Mouse (Mus musculus): ENCODE measurements at regions not wholly inside any gene's neighbourhood (a gene's known extent, or its start where the extent isn't known, plus 50 kb on each side); places are given as distances from the start of the nearest gene placed in this dataset.
A peak's percentile ranks its signal among the peaks of the same experiment; 100 is the strongest.
"Not testable (repeated sequence)": the region's sequence is repeated elsewhere in the genome, so short reads cannot be mapped to it uniquely, and the experiment has no call there.

- ATAC-seq (ENCODE audit: insufficient number of reproducible peaks, low FRiP score, low TSS enrichment), result not testable (repeated sequence)
Observed at GRCm38 (mm10) chr8:19976461-19976860, 73.3 kb downstream of the Gm31371 start.

GRCm38 (mm10) chr8:19979536-19980345, 76.5 kb downstream of the Gm31371 start:
- peak; percentile 79 for ATAC-seq (ENCODE audit: insufficient number of reproducible peaks, low FRiP score, low TSS enrichment)

- ATAC-seq (ENCODE audit: insufficient number of reproducible peaks, low FRiP score, low TSS enrichment), result not testable (repeated sequence)
Observed at GRCm38 (mm10) chr8:19980346-19980726, 77.1 kb downstream of the Gm31371 start.

GRCm38 (mm10) chr8:20008106-20008505, 104.9 kb downstream of the Gm31371 start:
- not testable (repeated sequence) for ATAC-seq (ENCODE audit: insufficient number of reproducible peaks, low FRiP score, low TSS enrichment)

GRCm38 (mm10) chr8:20010947-20011346, 107.8 kb downstream of the Gm31371 start:
- not testable (repeated sequence) for ATAC-seq (ENCODE audit: insufficient number of reproducible peaks, low FRiP score, low TSS enrichment)

- not testable (repeated sequence) for ATAC-seq (ENCODE audit: insufficient number of reproducible peaks, low FRiP score, low TSS enrichment)
Observed at GRCm38 (mm10) chr8:20013278-20013677, 110.1 kb downstream of the Gm31371 start.

- not testable (repeated sequence) for ATAC-seq (ENCODE audit: insufficient number of reproducible peaks, low FRiP score, low TSS enrichment)
Observed at GRCm38 (mm10) chr8:20014451-20015130, 111.4 kb downstream of the Gm31371 start.

GRCm38 (mm10) chr8:20015411-20016081, 112.4 kb downstream of the Gm31371 start:
- ATAC-seq (ENCODE audit: insufficient number of reproducible peaks, low FRiP score, low TSS enrichment), result not testable (repeated sequence)

GRCm38 (mm10) chr8:20016082-20016840, 113.1 kb downstream of the Gm31371 start:
- not testable (repeated sequence) for ATAC-seq (ENCODE audit: insufficient number of reproducible peaks, low FRiP score, low TSS enrichment)

GRCm38 (mm10) chr8:20025521-20025920, 122.3 kb downstream of the Gm31371 start:
- ATAC-seq (ENCODE audit: insufficient number of reproducible peaks, low FRiP score, low TSS enrichment), result not testable (repeated sequence)

- not testable (repeated sequence) for ATAC-seq (ENCODE audit: insufficient number of reproducible peaks, low FRiP score, low TSS enrichment)
Observed at GRCm38 (mm10) chr8:20027956-20028355, 124.8 kb downstream of the Gm31371 start.

GRCm38 (mm10) chr8:20030131-20030530, 126.9 kb downstream of the Gm31371 start:
- not testable (repeated sequence) for ATAC-seq (ENCODE audit: insufficient number of reproducible peaks, low FRiP score, low TSS enrichment)

- ATAC-seq (ENCODE audit: insufficient number of reproducible peaks, low FRiP score, low TSS enrichment), result not testable (repeated sequence)
Observed at GRCm38 (mm10) chr8:20057626-20058025, 154.4 kb downstream of the Gm31371 start.

GRCm38 (mm10) chr8:20098121-20098520, 194.9 kb downstream of the Gm31371 start:
- ATAC-seq (ENCODE audit: insufficient number of reproducible peaks, low FRiP score, low TSS enrichment), result not testable (repeated sequence)

- not testable (repeated sequence) for ATAC-seq (ENCODE audit: insufficient number of reproducible peaks, low FRiP score, low TSS enrichment)
Observed at GRCm38 (mm10) chr8:20100241-20100640, 197.0 kb downstream of the Gm31371 start.

- not testable (repeated sequence) for ATAC-seq (ENCODE audit: insufficient number of reproducible peaks, low FRiP score, low TSS enrichment)
Observed at GRCm38 (mm10) chr8:20102374-20102773, 199.2 kb downstream of the Gm31371 start.

GRCm38 (mm10) chr8:20107154-20107553, 204.0 kb downstream of the Gm31371 start:
- ATAC-seq (ENCODE audit: insufficient number of reproducible peaks, low FRiP score, low TSS enrichment), result not testable (repeated sequence)

- ATAC-seq (ENCODE audit: insufficient number of reproducible peaks, low FRiP score, low TSS enrichment), result not testable (repeated sequence)
Observed at GRCm38 (mm10) chr8:20116785-20117184, 213.6 kb downstream of the Gm31371 start.

- ATAC-seq (ENCODE audit: insufficient number of reproducible peaks, low FRiP score, low TSS enrichment), result not testable (repeated sequence)
Observed at GRCm38 (mm10) chr8:20119581-20119980, 216.4 kb downstream of the Gm31371 start.

GRCm38 (mm10) chr8:20120186-20120585, 217.0 kb downstream of the Gm31371 start:
- ATAC-seq (ENCODE audit: insufficient number of reproducible peaks, low FRiP score, low TSS enrichment), result not testable (repeated sequence)

Data from cerebellum, adult (tissue).